Mouse (Mus musculus) right cerebral cortex, adult 18-20 months (tissue): ENCODE data around the gene Rab1a.

Source experiments
- DNase-seq: peaks from one replicate; pipeline ENCODE4 v3.0.0; 2022; ENCODE audit warnings: mixed read lengths

Gene Rab1a

GRCm38 (mm10) chr11:20248840-20249239 is 47.6 kb downstream of the Rab1a start:
- peak; percentile 34 for DNase-seq

- DNase-seq: peak; percentile 97
Observed at GRCm38 (mm10) chr11:20249296-20250110, 48.3 kb downstream of the Rab1a start, which contains the start of gene Cep68. Gene Cep68 (minus strand): TSS chr11:20249429.

GRCm38 (mm10) chr11:20250476-20251178 is 49.4 kb downstream of the Rab1a start:
- no peak for DNase-seq

GRCm38 (mm10) chr11:20253088-20253487 is 51.9 kb downstream of the Rab1a start:
- no peak for DNase-seq

GRCm38 (mm10) chr11:20254791-20255190 is 53.6 kb downstream of the Rab1a start:
- no peak for DNase-seq

GRCm38 (mm10) chr11:20262628-20263380 is 61.6 kb downstream of the Rab1a start:
- no peak for DNase-seq

GRCm38 (mm10) chr11:20269885-20270284 is 68.7 kb downstream of the Rab1a start:
- DNase-seq: no peak

GRCm38 (mm10) chr11:20275974-20276373 is 74.7 kb downstream of the Rab1a start:
- DNase-seq: no peak
